Comparison of ENCODE assay signal across 8 mouse cellular contexts in the genomic region with DNA sequence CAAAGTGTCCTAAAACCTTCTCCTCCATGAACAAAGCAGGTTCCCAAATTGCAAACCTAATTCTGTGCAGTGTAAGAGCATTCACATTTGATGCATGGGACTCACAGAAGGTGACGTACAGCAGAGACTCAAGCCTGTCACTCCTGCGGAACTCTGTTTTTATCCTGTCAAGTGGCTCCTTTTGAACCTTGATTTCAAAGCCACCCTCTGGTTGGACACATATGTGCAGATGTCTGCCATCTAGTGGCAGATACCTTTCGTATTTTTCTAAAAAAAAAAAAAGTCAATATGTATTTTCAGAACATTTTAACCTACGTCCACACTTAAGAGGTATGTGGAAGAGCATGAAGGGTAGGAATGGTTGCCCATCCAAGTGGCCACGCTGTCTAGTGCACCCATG. TPM values are rescaled to one million over a fixed set of nuclear protein-coding genes. Genes with fewer than 3 reads are reported as not detected.
DNase-seq lines count a peak whose midpoint lies in the region; ATAC-seq and TF ChIP-seq lines count a peak whose summit lies in the region.
"Had no signal": no experiment of that assay in that cellular context is flagged by ENCODE, and none has a peak within 500 bp of the region (broad histone marks: within the 10 kb centered on the region; RNA-seq: fewer than 3 reads in every experiment).

No protein-coding gene starts in this region.

- no peak overlapping the region for H3K27ac ChIP-seq in kidney, postnatal 0 days

- no peaks in the 10 kb centered on the region for H3K4me1 ChIP-seq in kidney, postnatal 0 days (replicated peaks; ENCODE audit: insufficient read depth, low read length)

- no peaks in the 10 kb centered on the region for H3K27me3 ChIP-seq in kidney, postnatal 0 days (ENCODE audit: insufficient read depth, low read length)

- no peaks in the 10 kb centered on the region for H3K36me3 ChIP-seq in kidney, postnatal 0 days (ENCODE audit: insufficient read depth, low read length)

- TF ChIP-seq CTCF in kidney, postnatal 0 days (IDR thresholded peaks at IDR 0.05; ENCODE audit: low read depth) = 0 out of 2 replicates have a peak, but pooled peaks have one; percentile 19

- no peaks in the 10 kb centered on the region for H3K9me3 ChIP-seq in kidney, postnatal 0 days (replicated peaks; ENCODE audit: low read length)

- WGBS in kidney, postnatal 0 days = 75% methylated on average over 5 of the region's 5 CpGs

- no peak for DNase-seq in kidney, postnatal 0 days (ENCODE audit: low spot score)
- DNase-seq in kidney, postnatal 14 days = no peak
- peak; percentile 70 for DNase-seq in CD4-positive, CD25-positive, alpha-beta regulatory T cell, adult 2 months (ENCODE audit: low read depth, low spot score)
- DNase-seq in R1 (ENCODE audit: low read depth, low spot score) = peak; percentile 33
- no peak for DNase-seq in ovary, postnatal 10 days (ENCODE audit: low spot score)
- DNase-seq in cerebellum, postnatal 14 days = no peak
- DNase-seq: left cerebral cortex, postnatal 4 days had no signal

- H3K9ac ChIP-seq in kidney, postnatal 0 days (ENCODE audit: low read depth, low read length) = no peak overlapping the region

- no peak overlapping the region for H3K4me3 ChIP-seq in kidney, postnatal 0 days (replicated peaks; ENCODE audit: low read depth, low read length)

- ATAC-seq in kidney, postnatal 0 days (replicated peaks; ENCODE audit: low FRiP score, low read depth) = no peak
- peak; percentile 71 for ATAC-seq in megakaryocyte progenitor cell, adult 5-6 weeks (replicated peaks; ENCODE audit: poor library complexity)

- no peak overlapping the region for H3K4me2 ChIP-seq in kidney, postnatal 0 days (ENCODE audit: low read length)

RNA-seq across cellular contexts. Expression of a gene that starts 16.3 kb away (rescaled TPM):
- polyA plus RNA-seq in kidney, postnatal 0 days (2015; fragmentation: Nextera tagmentation; extraction: Ambion mirVana) = 0.75 and 0.84 TPM in 2 replicates
- total RNA-seq in megakaryocyte progenitor cell, adult 5-6 weeks (2015) = 0.12 TPM in 1 of 2 replicates, not detected in the other
- under 0.01 and 0.07 TPM in 2 replicates for total RNA-seq in megakaryocyte progenitor cell, adult 5-6 weeks (2017)

Comparison
In these comparisons a context has a peak if more than half of its experiments do, and no peak if none do; other contexts are left out.
1. DNase-seq: peak in CD4-positive, CD25-positive, alpha-beta regulatory T cell, adult 2 months (single experiment) and R1 (single experiment); none in kidney, postnatal 0 days (single experiment), kidney, postnatal 14 days (single experiment), ovary, postnatal 10 days (single experiment) and cerebellum, postnatal 14 days (0 of 2).